17 mouse cellular contexts compared by ENCODE assay signal in the genomic region with DNA sequence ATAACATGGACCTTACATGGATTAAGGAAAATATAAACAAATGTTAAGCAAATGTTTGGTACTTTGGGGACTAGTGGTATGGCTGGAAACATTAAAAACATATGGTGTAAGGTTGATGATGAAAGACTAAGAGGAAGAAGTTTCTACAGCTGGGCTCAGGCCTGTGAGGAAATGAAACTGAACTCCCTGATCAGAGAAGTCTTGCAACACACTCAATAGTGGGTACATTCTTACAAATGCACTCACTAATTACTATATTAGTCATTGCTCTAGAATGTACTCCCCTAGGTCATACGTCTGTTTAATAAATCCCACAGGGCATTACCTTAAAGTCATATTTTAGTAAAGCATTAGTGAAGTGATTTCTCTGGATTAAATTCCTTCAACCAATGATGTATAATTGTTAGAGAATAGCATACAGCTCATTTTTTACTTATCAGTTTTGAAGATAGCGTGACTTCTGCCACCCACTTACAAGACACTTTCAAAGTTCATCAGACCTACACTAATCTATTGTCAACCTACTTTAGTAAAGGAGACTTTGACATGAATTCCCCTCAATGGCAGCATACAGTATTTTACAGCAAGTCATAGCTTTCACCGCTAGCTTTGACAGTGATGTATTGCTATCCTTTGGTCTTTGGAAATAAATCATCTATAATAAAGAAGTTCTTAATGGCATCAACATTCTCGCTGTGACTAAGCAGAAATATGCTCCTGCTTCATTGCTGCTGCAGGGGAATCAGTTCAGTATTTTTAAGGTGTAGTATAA. TPM values are rescaled to one million over a fixed set of nuclear protein-coding genes. Genes with fewer than 3 reads are reported as not detected.
DNase-seq lines count a peak whose midpoint lies in the region; ATAC-seq lines count a peak whose summit lies in the region.
"Had no signal": no experiment of that assay in that cellular context is flagged by ENCODE, and none has a peak within 500 bp of the region (broad histone marks: within the 10 kb centered on the region; RNA-seq: fewer than 3 reads in every experiment).

No protein-coding gene starts in this region.

- no peak for DNase-seq in hindbrain, embryonic 11.5 days (ENCODE audit: low spot score)
- no peak for DNase-seq in midbrain, embryonic 10.5 days (ENCODE audit: low spot score)
- DNase-seq in layer of hippocampus, postnatal 36 days: no peak
- no peak for DNase-seq in layer of hippocampus, adult 9-11 months
- DNase-seq: adrenal gland, postnatal 36 days; cerebellum, postnatal 14 days; heart, adult 18-20 months; heart, postnatal 10 days; kidney, postnatal 14 days; lung, postnatal 10 days; thymus, postnatal 36 days had no signal

- no peak overlapping the region for H3K9ac ChIP-seq in hindbrain, embryonic 11.5 days (ENCODE audit: low read depth, low read length)
- H3K9ac ChIP-seq in hindbrain, embryonic 13.5 days: no peak overlapping the region
- no peak overlapping the region for H3K9ac ChIP-seq in midbrain, embryonic 16.5 days (ENCODE audit: low read depth, low read length)
- no peak overlapping the region for H3K9ac ChIP-seq in neural tube, embryonic 15.5 days (replicated peaks)
- H3K9ac ChIP-seq: embryonic facial prominence, embryonic 12.5 days had no signal

- H3K9me3 ChIP-seq in hindbrain, embryonic 11.5 days (ENCODE audit: control insufficient read depth, low read length): no peaks in the 10 kb centered on the region
- H3K9me3 ChIP-seq in hindbrain, embryonic 13.5 days: no peaks in the 10 kb centered on the region
- no peaks in the 10 kb centered on the region for H3K9me3 ChIP-seq in midbrain, embryonic 16.5 days (replicated peaks; ENCODE audit: control insufficient read depth, low read length, poor library complexity, severe bottlenecking)
- H3K9me3 ChIP-seq in midbrain, embryonic 10.5 days (replicated peaks): no peaks in the 10 kb centered on the region
- H3K9me3 ChIP-seq in neural tube, embryonic 15.5 days (replicated peaks): no peaks in the 10 kb centered on the region
- H3K9me3 ChIP-seq: embryonic facial prominence, embryonic 12.5 days had no signal

- H3K27ac ChIP-seq in hindbrain, embryonic 11.5 days (ENCODE audit: low read depth, low read length): no peak overlapping the region
- no peak overlapping the region for H3K27ac ChIP-seq in hindbrain, embryonic 13.5 days
- no peak overlapping the region for H3K27ac ChIP-seq in midbrain, embryonic 16.5 days (ENCODE audit: low read length)
- H3K27ac ChIP-seq in midbrain, embryonic 10.5 days (replicated peaks): no peak overlapping the region
- no peak overlapping the region for H3K27ac ChIP-seq in neural tube, embryonic 15.5 days (replicated peaks)
- H3K27ac ChIP-seq: embryonic facial prominence, embryonic 12.5 days had no signal

- 62% methylated on average over 4 of the region's 4 CpGs for WGBS in hindbrain, embryonic 11.5 days
- WGBS in hindbrain, embryonic 13.5 days: 54% methylated on average over 4 of the region's 4 CpGs
- 79% methylated on average over 4 of the region's 4 CpGs for WGBS in midbrain, embryonic 16.5 days
- 90% methylated on average over 4 of the region's 4 CpGs for WGBS in midbrain, embryonic 10.5 days
- 59% methylated on average over 4 of the region's 4 CpGs for WGBS in neural tube, embryonic 15.5 days

- no peak overlapping the region for H3K4me2 ChIP-seq in hindbrain, embryonic 11.5 days (replicated peaks; ENCODE audit: low read depth, low read length)
- no peak overlapping the region for H3K4me2 ChIP-seq in hindbrain, embryonic 13.5 days
- H3K4me2 ChIP-seq in midbrain, embryonic 16.5 days (ENCODE audit: low read length): peak overlapping the region; percentile 19
- peak overlapping the region; percentile 19; the same call in 1 of the 2 replicates for H3K4me2 ChIP-seq in neural tube, embryonic 15.5 days
- H3K4me2 ChIP-seq: embryonic facial prominence, embryonic 12.5 days had no signal

- peak; percentile 30; the same call in 1 of the 2 replicates for ATAC-seq in hindbrain, embryonic 11.5 days (ENCODE audit: low FRiP score)
- no peak for ATAC-seq in hindbrain, embryonic 13.5 days (ENCODE audit: low FRiP score)
- no peak for ATAC-seq in midbrain, embryonic 16.5 days
- ATAC-seq in granulocyte monocyte progenitor cell, adult 5-6 weeks (replicated peaks; ENCODE audit: poor library complexity, severe bottlenecking): peak; percentile 100
- no peak for ATAC-seq in neural tube, embryonic 15.5 days (ENCODE audit: low FRiP score)
- ATAC-seq: intestine, postnatal 0 days had no signal

- H3K4me3 ChIP-seq in hindbrain, embryonic 11.5 days (ENCODE audit: low read depth, low read length): no peak overlapping the region
- no peak overlapping the region for H3K4me3 ChIP-seq in hindbrain, embryonic 13.5 days
- no peak overlapping the region for H3K4me3 ChIP-seq in midbrain, embryonic 16.5 days (ENCODE audit: low read depth, low read length)
- H3K4me3 ChIP-seq in midbrain, embryonic 10.5 days: no peak overlapping the region
- no peak overlapping the region for H3K4me3 ChIP-seq in neural tube, embryonic 15.5 days (replicated peaks)
- H3K4me3 ChIP-seq: embryonic facial prominence, embryonic 12.5 days had no signal

- no peaks in the 10 kb centered on the region for H3K27me3 ChIP-seq in hindbrain, embryonic 11.5 days (ENCODE audit: control insufficient read depth, insufficient read depth, low read length)
- no peaks in the 10 kb centered on the region for H3K27me3 ChIP-seq in hindbrain, embryonic 13.5 days
- no peaks in the 10 kb centered on the region for H3K27me3 ChIP-seq in midbrain, embryonic 16.5 days (ENCODE audit: control insufficient read depth, insufficient read depth, low read depth, low read length)
- H3K27me3 ChIP-seq in midbrain, embryonic 10.5 days (ENCODE audit: low read depth, poor library complexity, severe bottlenecking): peaks cover 7% of the 10 kb centered on the region
- no peaks in the 10 kb centered on the region for H3K27me3 ChIP-seq in neural tube, embryonic 15.5 days (replicated peaks)
- H3K27me3 ChIP-seq: embryonic facial prominence, embryonic 12.5 days had no signal

- no peaks in the 10 kb centered on the region for H3K36me3 ChIP-seq in hindbrain, embryonic 11.5 days (ENCODE audit: control insufficient read depth, insufficient read depth, low read length)
- no peaks in the 10 kb centered on the region for H3K36me3 ChIP-seq in hindbrain, embryonic 13.5 days
- no peaks in the 10 kb centered on the region for H3K36me3 ChIP-seq in midbrain, embryonic 16.5 days (ENCODE audit: control insufficient read depth, insufficient read depth, low read length)
- no peaks in the 10 kb centered on the region for H3K36me3 ChIP-seq in midbrain, embryonic 10.5 days
- no peaks in the 10 kb centered on the region for H3K36me3 ChIP-seq in neural tube, embryonic 15.5 days
- H3K36me3 ChIP-seq: embryonic facial prominence, embryonic 12.5 days had no signal

- no peaks in the 10 kb centered on the region for H3K4me1 ChIP-seq in hindbrain, embryonic 11.5 days (replicated peaks; ENCODE audit: control insufficient read depth, insufficient read depth, low read length)
- H3K4me1 ChIP-seq in hindbrain, embryonic 13.5 days (replicated peaks): peaks cover 3% of the 10 kb centered on the region; the same call in 1 of the 2 replicates
- H3K4me1 ChIP-seq in midbrain, embryonic 16.5 days (ENCODE audit: control insufficient read depth, insufficient read depth, low read length): peaks cover 7% of the 10 kb centered on the region; the same call in 1 of the 2 replicates
- H3K4me1 ChIP-seq in midbrain, embryonic 10.5 days: no peaks in the 10 kb centered on the region
- peaks cover 5% of the 10 kb centered on the region; the same call in 1 of the 2 replicates for H3K4me1 ChIP-seq in neural tube, embryonic 15.5 days
- H3K4me1 ChIP-seq: embryonic facial prominence, embryonic 12.5 days had no signal

RNA-seq across cellular contexts. Expression of a gene that starts 10.9 kb away (rescaled TPM):
- polyA plus RNA-seq in hindbrain, embryonic 11.5 days (2014; fragmentation: Nextera tagmentation; extraction: Ambion mirVana): 6.1 and 9.2 TPM in 2 replicates
- 18.8 and 19.2 TPM in 2 replicates for polyA plus RNA-seq in hindbrain, embryonic 13.5 days (2015; fragmentation: Nextera tagmentation; extraction: Ambion mirVana)
- 40.8 and 42.6 TPM in 2 replicates for polyA plus RNA-seq in midbrain, embryonic 16.5 days (2015; fragmentation: Nextera tagmentation; extraction: Ambion mirVana)
- 3.0 and 3.7 TPM in 2 replicates for polyA plus RNA-seq in midbrain, embryonic 10.5 days (2016; fragmentation: Nextera tagmentation; extraction: Ambion mirVana)
- not detected in 2 replicates for total RNA-seq in granulocyte monocyte progenitor cell, adult 5-6 weeks (2014; fragmentation: Nextera tagmentation)
- under 0.01 and 0.10 TPM in 2 replicates for total RNA-seq in granulocyte monocyte progenitor cell, adult 5-6 weeks (2017)
- 28.6 and 32.8 TPM in 2 replicates for polyA plus RNA-seq in neural tube, embryonic 15.5 days (2015; fragmentation: Nextera tagmentation; extraction: Ambion mirVana)
- 10 to 100 TPM; 41.5 to 44.8 TPM for total RNA-seq in layer of hippocampus, postnatal 36 days (2021)

Comparison
In these comparisons a context has a peak if more than half of its experiments do, and no peak if none do; other contexts are left out.
1. ATAC-seq: peak in hindbrain, embryonic 11.5 days (single experiment) and granulocyte monocyte progenitor cell, adult 5-6 weeks (single experiment); none in hindbrain, embryonic 13.5 days (single experiment), midbrain, embryonic 16.5 days (single experiment) and neural tube, embryonic 15.5 days (single experiment).
2. H3K4me2 ChIP-seq: peak in midbrain, embryonic 16.5 days (single experiment) and neural tube, embryonic 15.5 days (single experiment); none in hindbrain, embryonic 11.5 days (single experiment) and hindbrain, embryonic 13.5 days (single experiment).